8 mouse cellular contexts compared by ENCODE assay signal in genomic region chr4:46991016-46991958, GRCm38 (mm10). TPM values are rescaled to one million over a fixed set of nuclear protein-coding genes. Genes with fewer than 3 reads are reported as not detected.
DNase-seq lines count a peak whose midpoint lies in the region; ATAC-seq and TF ChIP-seq lines count a peak whose summit lies in the region.

Gene Gabbr2, minus strand, starts transcription at chr4:46991873.

- H3K27ac ChIP-seq in liver, adult 2 months (replicated peaks; ENCODE audit: insufficient read depth, low read depth, low read length): no peak within 1 kb of the TSS
- peak within 1 kb of the TSS; percentile 75 for H3K27ac ChIP-seq in hindbrain, embryonic 12.5 days
- peak within 1 kb of the TSS; percentile 91 for H3K27ac ChIP-seq in neural tube, embryonic 13.5 days (replicated peaks)

- intact Hi-C loops in left cerebral cortex, postnatal 10 days (cut with DNase I): no loop called here

- TF ChIP-seq POLR2A in liver, adult 2 months (IDR thresholded peaks at IDR 0.05; ENCODE audit: extremely low read depth, insufficient read depth, low read length): no peak

- no peak for TF ChIP-seq CTCF in liver, adult 2 months (IDR thresholded peaks at IDR 0.05; ENCODE audit: low read depth, low read length)

- H3K36me3 ChIP-seq in liver, adult 2 months (ENCODE audit: control insufficient read depth, insufficient read depth, low read length): no peaks in the 10 kb centered on the region
- H3K36me3 ChIP-seq in hindbrain, embryonic 12.5 days: no peaks in the 10 kb centered on the region
- H3K36me3 ChIP-seq in neural tube, embryonic 13.5 days: no peaks in the 10 kb centered on the region

- H3K4me1 ChIP-seq in liver, adult 2 months (ENCODE audit: control insufficient read depth, insufficient read depth, low read length): peaks cover 22% of the 10 kb centered on the region
- peaks cover 25% of the 10 kb centered on the region for H3K4me1 ChIP-seq in hindbrain, embryonic 12.5 days
- peaks cover 48% of the 10 kb centered on the region for H3K4me1 ChIP-seq in neural tube, embryonic 13.5 days (replicated peaks)

- WGBS in liver, adult 2 months: 2% methylated on average over 103 of the region's 134 CpGs
- WGBS in hindbrain, embryonic 12.5 days: under 1% methylated on average over 89 of the region's 134 CpGs
- WGBS in neural tube, embryonic 13.5 days: 1% methylated on average over 105 of the region's 134 CpGs

- H3K9me3 ChIP-seq in hindbrain, embryonic 12.5 days (replicated peaks): no peaks in the 10 kb centered on the region
- H3K9me3 ChIP-seq in neural tube, embryonic 13.5 days: no peaks in the 10 kb centered on the region

- peak within 1 kb of the TSS; percentile 90 for H3K4me2 ChIP-seq in hindbrain, embryonic 12.5 days (replicated peaks)
- H3K4me2 ChIP-seq in neural tube, embryonic 13.5 days: peak within 1 kb of the TSS; percentile 78

- peak within 1 kb of the TSS; percentile 67 for H3K9ac ChIP-seq in liver, adult 2 months (ENCODE audit: low read depth, low read length)
- H3K9ac ChIP-seq in hindbrain, embryonic 12.5 days: peak within 1 kb of the TSS; percentile 72
- peak within 1 kb of the TSS; percentile 84 for H3K9ac ChIP-seq in neural tube, embryonic 13.5 days

- DNase-seq in liver, adult 2 months (ENCODE audit: extremely low read depth, low read depth, low spot score): peak; percentile 29
- DNase-seq in liver: no peak
- peak; percentile 79 to 86 for DNase-seq in cerebellum, postnatal 36 days
- DNase-seq in left cerebral cortex, postnatal 10 days (ENCODE audit: extremely low spot score in 1 of 2, low spot score in 2 of 2): peak; percentile 61 to 83
- DNase-seq in thymus, postnatal 14 days: no peak

- H3K27me3 ChIP-seq in liver, adult 2 months (ENCODE audit: control insufficient read depth, insufficient read depth, low read length): no peaks in the 10 kb centered on the region
- peaks cover 69% of the 10 kb centered on the region for H3K27me3 ChIP-seq in hindbrain, embryonic 12.5 days
- peaks cover 77% of the 10 kb centered on the region for H3K27me3 ChIP-seq in neural tube, embryonic 13.5 days

- H3K79me2 ChIP-seq in liver, adult 2 months (ENCODE audit: control insufficient read depth, insufficient read depth, low read length): no peaks in the 10 kb centered on the region

- peak within 1 kb of the TSS; percentile 66 for H3K4me3 ChIP-seq in liver, adult 2 months (ENCODE audit: insufficient read depth, low read depth, low read length)
- H3K4me3 ChIP-seq in hindbrain, embryonic 12.5 days: peak within 1 kb of the TSS; percentile 65
- H3K4me3 ChIP-seq in neural tube, embryonic 13.5 days: peak within 1 kb of the TSS; percentile 65

- ATAC-seq in hindbrain, embryonic 12.5 days (ENCODE audit: low FRiP score): peak; percentile 63
- peak; percentile 78 for ATAC-seq in neural tube, embryonic 13.5 days (ENCODE audit: low read depth)
- ATAC-seq in megakaryocyte, adult 5-6 weeks (ENCODE audit: poor library complexity, severe bottlenecking): no peak

RNA-seq across cellular contexts. Expression of gene Gabbr2, which starts in this region (rescaled TPM):
- total RNA-seq in liver, adult 2 months (2014; rRNA removed): 7.7 and 14.2 TPM in 2 replicates
- polyA plus RNA-seq in liver, adult 2 months (2012; rRNA removed): 10.9 and 15.0 TPM in 2 replicates
- polyA plus RNA-seq in hindbrain, embryonic 12.5 days (2016; fragmentation: Nextera tagmentation; extraction: Ambion mirVana): 1.3 and 1.4 TPM in 2 replicates
- 100 to 1,000 TPM; 242 to 264 TPM for total RNA-seq in left cerebral cortex, postnatal 10 days (2021)
- polyA plus RNA-seq in neural tube, embryonic 13.5 days (2015; fragmentation: Nextera tagmentation; extraction: Ambion mirVana): 4.3 and 5.0 TPM in 2 replicates
- 0.02 TPM in 1 of 2 replicates, not detected in the other for total RNA-seq in megakaryocyte, adult 5-6 weeks (2015)
- not detected in 2 replicates for total RNA-seq in megakaryocyte, adult 5-6 weeks (2017)

Comparison
In these comparisons a context has a peak if more than half of its experiments do, and no peak if none do; other contexts are left out.
1. RNA of gene Gabbr2 (total RNA-seq): 242 to 264 TPM in left cerebral cortex, postnatal 10 days; 7.7 to 14.2 TPM in liver, adult 2 months and 0.02 TPM in megakaryocyte, adult 5-6 weeks; every median in the first group is over 10 times any median in the second.
2. DNase-seq: peak in liver, adult 2 months (single experiment), cerebellum, postnatal 36 days (2 of 2) and left cerebral cortex, postnatal 10 days (2 of 2); none in liver (single experiment) and thymus, postnatal 14 days (single experiment).
3. Peak in every context shown above with its lines, with median percentiles within 50 percentile points of each other: H3K4me3 ChIP-seq and H3K9ac ChIP-seq.